Mouse (Mus musculus): ENCODE results near the gene Map1s.

The Map1s gene

GRCm38 (mm10) chr8:70900872-70901387 is 4.8 kb upstream of the Map1s start:
- DNase-seq = peak; percentile 84

GRCm38 (mm10) chr8:70902211-70902610 is 3.5 kb upstream of the Map1s start:
- DNase-seq = no peak

GRCm38 (mm10) chr8:70903112-70903511 is 2.6 kb upstream of the Map1s start:
- DNase-seq = peak; percentile 90

- DNase-seq = no peak
These were observed 2.1 kb upstream of the Map1s start for GRCm38 (mm10) chr8:70903582-70903981.

GRCm38 (mm10) chr8:70904532-70904931 is 1.2 kb upstream of the Map1s start:
- DNase-seq = peak; percentile 98

- no peak for DNase-seq
These were observed 285 bp upstream of the Map1s start for GRCm38 (mm10) chr8:70905463-70905830.

- no peak for DNase-seq
These were observed 1.8 kb downstream of the Map1s start for GRCm38 (mm10) chr8:70907518-70907917.

- DNase-seq = no peak
These were observed 5.9 kb downstream of the Map1s start for GRCm38 (mm10) chr8:70911596-70911995.

- peak; percentile 90 for DNase-seq
These were observed 7.2 kb downstream of the Map1s start for GRCm38 (mm10) chr8:70912955-70913354.

- no peak for DNase-seq
These were observed 7.8 kb downstream of the Map1s start for GRCm38 (mm10) chr8:70913523-70913922.

GRCm38 (mm10) chr8:70914704-70915103 is 9.0 kb downstream of the Map1s start:
- DNase-seq = peak; percentile 81

GRCm38 (mm10) chr8:70920049-70920922 is 14.6 kb downstream of the Map1s start:
- peak; percentile 81 for DNase-seq

GRCm38 (mm10) chr8:70924151-70924550 is 18.4 kb downstream of the Map1s start:
- DNase-seq = peak; percentile 68

GRCm38 (mm10) chr8:70925754-70926153 is 20.0 kb downstream of the Map1s start:
- peak; percentile 81 for DNase-seq

GRCm38 (mm10) chr8:70926396-70926795 is 20.7 kb downstream of the Map1s start:
- peak; percentile 51 for DNase-seq

- DNase-seq = peak; percentile 96
These were observed 22.4 kb downstream of the Map1s start for GRCm38 (mm10) chr8:70928096-70928495.

- DNase-seq = peak; percentile 95
These were observed 23.1 kb downstream of the Map1s start for GRCm38 (mm10) chr8:70928778-70929322.

GRCm38 (mm10) chr8:70931731-70932130 is 26.0 kb downstream of the Map1s start:
- peak; percentile 82 for DNase-seq

- peak; percentile 76 for DNase-seq
These were observed 27.3 kb downstream of the Map1s start for GRCm38 (mm10) chr8:70933036-70933435.

GRCm38 (mm10) chr8:70934786-70935185 is 29.1 kb downstream of the Map1s start:
- DNase-seq = peak; percentile 55

GRCm38 (mm10) chr8:70937200-70937599 is 31.5 kb downstream of the Map1s start:
- DNase-seq = peak; percentile 72

- peak; percentile 52 for DNase-seq
These were observed 35.7 kb downstream of the Map1s start for GRCm38 (mm10) chr8:70941478-70941877.

GRCm38 (mm10) chr8:70943187-70943586 is 37.5 kb downstream of the Map1s start:
- DNase-seq = no peak

GRCm38 (mm10) chr8:70949847-70950246 is 44.1 kb downstream of the Map1s start:
- DNase-seq = peak; percentile 57
